Mouse (Mus musculus): ENCODE results near the gene Sco1. TPM values are rescaled to one million over a fixed set of nuclear protein-coding genes. Genes with fewer than 3 reads are reported as not detected.
A peak's percentile ranks its signal among the peaks of the same experiment; 100 is the strongest.

The Sco1 gene
- polyA plus RNA-seq, 1 experiment from 2014 or later: 9.6 TPM

DNA sequence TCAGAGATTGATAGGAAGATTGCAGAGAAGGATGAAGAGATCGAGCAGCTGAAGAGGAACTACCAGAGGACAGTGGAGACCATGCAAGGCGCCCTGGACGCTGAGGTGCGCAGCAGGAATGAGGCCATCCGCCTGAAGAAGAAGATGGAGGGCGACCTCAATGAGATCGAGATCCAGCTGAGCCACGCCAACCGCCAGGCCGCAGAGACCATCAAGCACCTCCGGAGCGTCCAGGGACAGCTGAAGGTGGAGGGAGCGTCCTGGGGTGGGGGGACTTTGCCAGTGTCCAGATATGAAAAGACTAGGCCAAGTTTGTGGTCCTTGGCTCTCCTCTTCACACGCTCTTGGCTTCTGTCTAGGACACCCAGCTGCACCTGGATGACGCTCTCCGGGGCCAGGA lies 46.8 kb downstream of the Sco1 start:
- H3K4me3 ChIP-seq (ENCODE audit: low read length): no peak overlapping the region
- 98% methylated on average over 16 of the region's 16 CpGs for whole genome bisulfite sequencing
- H3K9me3 ChIP-seq (ENCODE audit: control insufficient read depth, low read length): no peaks in the 10 kb centered on the region
- no peak for ATAC-seq
- no peaks in the 10 kb centered on the region for H3K4me1 ChIP-seq (ENCODE audit: control insufficient read depth, insufficient read depth, low read depth, low read length)
- no peak overlapping the region for H3K27ac ChIP-seq (ENCODE audit: low read depth, low read length)
- no peak overlapping the region for H3K4me2 ChIP-seq (ENCODE audit: low read length)
- H3K9ac ChIP-seq (ENCODE audit: low read depth, low read length): no peak overlapping the region
- H3K36me3 ChIP-seq (ENCODE audit: control insufficient read depth, insufficient read depth, low read length): no peaks in the 10 kb centered on the region
- H3K27me3 ChIP-seq (replicated peaks; ENCODE audit: control insufficient read depth, insufficient read depth, low read length): no peaks in the 10 kb centered on the region; the same call in 1 of the 2 replicates

DNA sequence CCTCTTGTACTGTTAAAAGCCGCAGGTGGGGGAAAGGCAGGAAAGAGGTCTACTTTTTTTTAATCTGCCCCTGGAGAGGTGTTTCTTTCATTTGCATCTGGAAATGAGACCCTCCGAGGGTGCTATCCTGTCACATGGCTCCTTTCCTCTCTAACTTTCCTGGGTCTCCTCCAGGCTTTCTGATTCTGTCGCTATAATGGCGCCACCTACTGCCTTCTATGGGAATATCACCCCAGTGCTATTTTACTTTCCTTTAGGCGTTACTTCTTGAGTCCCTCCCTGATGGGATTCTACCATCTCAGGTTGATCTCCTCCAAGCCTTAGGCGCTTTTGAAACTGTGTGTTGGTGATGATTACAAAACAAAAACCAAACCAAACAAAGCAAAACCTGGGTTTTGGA lies 47.7 kb downstream of the Sco1 start:
- no peak overlapping the region for H3K4me3 ChIP-seq (ENCODE audit: low read length)
- no peaks in the 10 kb centered on the region for H3K36me3 ChIP-seq (ENCODE audit: control insufficient read depth, insufficient read depth, low read length)
- WGBS: 36% methylated on average over 6 of the region's 6 CpGs
- H3K9me3 ChIP-seq (ENCODE audit: control insufficient read depth, low read length): no peaks in the 10 kb centered on the region
- H3K27ac ChIP-seq (ENCODE audit: low read depth, low read length): no peak overlapping the region
- H3K9ac ChIP-seq (ENCODE audit: low read depth, low read length): no peak overlapping the region
- H3K4me2 ChIP-seq (ENCODE audit: low read length): no peak overlapping the region
- no peaks in the 10 kb centered on the region for H3K4me1 ChIP-seq (ENCODE audit: control insufficient read depth, insufficient read depth, low read depth, low read length)
- ATAC-seq: no peak
- no peaks in the 10 kb centered on the region for H3K27me3 ChIP-seq (replicated peaks; ENCODE audit: control insufficient read depth, insufficient read depth, low read length)

DNA sequence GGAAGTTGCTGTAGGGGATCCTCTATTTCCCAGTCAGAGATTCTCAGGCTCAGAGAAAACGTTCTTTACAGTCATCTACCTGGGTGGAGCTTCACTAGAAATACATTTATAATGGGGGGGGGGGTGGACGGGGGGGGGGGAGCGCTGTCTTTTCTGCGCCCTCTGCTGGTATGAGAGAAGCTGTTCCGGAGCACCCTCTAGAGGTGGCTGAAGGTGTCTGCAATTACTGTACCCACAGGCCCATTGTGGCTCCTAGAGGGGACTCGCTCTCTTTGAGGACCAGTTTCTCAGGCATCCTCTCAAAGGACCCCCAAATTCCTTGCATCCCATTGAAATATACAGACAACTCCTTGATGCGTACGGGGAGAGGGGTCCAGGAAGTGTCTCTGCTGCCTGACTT lies 49.2 kb downstream of the Sco1 start:
- H3K36me3 ChIP-seq (ENCODE audit: control insufficient read depth, insufficient read depth, low read length): no peaks in the 10 kb centered on the region
- no peak overlapping the region for H3K27ac ChIP-seq (ENCODE audit: low read depth, low read length)
- no peak for ATAC-seq
- H3K4me1 ChIP-seq (ENCODE audit: control insufficient read depth, insufficient read depth, low read depth, low read length): no peaks in the 10 kb centered on the region; the same call in 1 of the 2 replicates
- no peaks in the 10 kb centered on the region for H3K27me3 ChIP-seq (replicated peaks; ENCODE audit: control insufficient read depth, insufficient read depth, low read length)
- 31% methylated on average over 8 of the region's 8 CpGs for WGBS
- no peak overlapping the region for H3K4me2 ChIP-seq (ENCODE audit: low read length)
- no peak overlapping the region for H3K4me3 ChIP-seq (ENCODE audit: low read length)
- H3K9me3 ChIP-seq (ENCODE audit: control insufficient read depth, low read length): no peaks in the 10 kb centered on the region
- H3K9ac ChIP-seq (ENCODE audit: low read depth, low read length): no peak overlapping the region

GRCm38 (mm10) chr11:67103256-67103655 lies 50.8 kb downstream of the Sco1 start:
- ATAC-seq: no peak
- WGBS: 83% methylated on average over 9 of the region's 9 CpGs
- H3K27ac ChIP-seq (ENCODE audit: low read depth, low read length): no peak overlapping the region

GRCm38 (mm10) chr11:67104242-67104641 lies 51.8 kb downstream of the Sco1 start:
- Histone ChIP-seq H3K36me3 (ENCODE audit: control insufficient read depth, insufficient read depth, low read length) (no peaks in the 10 kb centered on the region), H3K27me3 (replicated peaks; ENCODE audit: control insufficient read depth, insufficient read depth, low read length) (no peaks in the 10 kb centered on the region), H3K9ac (ENCODE audit: low read depth, low read length) (no peak overlapping the region), H3K27ac (ENCODE audit: low read depth, low read length) (no peak overlapping the region), H3K9me3 (ENCODE audit: control insufficient read depth, low read length) (no peaks in the 10 kb centered on the region), H3K4me3 (ENCODE audit: low read length) (no peak overlapping the region), H3K4me1 (ENCODE audit: control insufficient read depth, insufficient read depth, low read depth, low read length) (no peaks in the 10 kb centered on the region; the same call in 1 of the 2 replicates), H3K4me2 (ENCODE audit: low read length) (no peak overlapping the region)
- 93% methylated on average over 1 of the region's 1 CpGs for WGBS
- ATAC-seq: no peak

More at GRCm38 (mm10) chr11:67103256-67103655, 50.8 kb downstream of the Sco1 start:
- H3K9ac ChIP-seq (ENCODE audit: low read depth, low read length): no peak overlapping the region
- H3K4me2 ChIP-seq (ENCODE audit: low read length): no peak overlapping the region
- no peaks in the 10 kb centered on the region for H3K27me3 ChIP-seq (replicated peaks; ENCODE audit: control insufficient read depth, insufficient read depth, low read length)
- H3K4me1 ChIP-seq (ENCODE audit: control insufficient read depth, insufficient read depth, low read depth, low read length): no peaks in the 10 kb centered on the region; the same call in 1 of the 2 replicates
- H3K36me3 ChIP-seq (ENCODE audit: control insufficient read depth, insufficient read depth, low read length): no peaks in the 10 kb centered on the region
- H3K9me3 ChIP-seq (ENCODE audit: control insufficient read depth, low read length): no peaks in the 10 kb centered on the region
- no peak overlapping the region for H3K4me3 ChIP-seq (ENCODE audit: low read length)

- H3K27me3 ChIP-seq (replicated peaks; ENCODE audit: control insufficient read depth, insufficient read depth, low read length): no peaks in the 10 kb centered on the region
- H3K4me3 ChIP-seq (ENCODE audit: low read length): no peak overlapping the region
- 60% methylated on average over 11 of the region's 11 CpGs for WGBS
- no peaks in the 10 kb centered on the region for H3K9me3 ChIP-seq (ENCODE audit: control insufficient read depth, low read length)
- no peak overlapping the region for H3K27ac ChIP-seq (ENCODE audit: low read depth, low read length)
- no peaks in the 10 kb centered on the region; the same call in 1 of the 2 replicates for H3K4me1 ChIP-seq (ENCODE audit: control insufficient read depth, insufficient read depth, low read depth, low read length)
- ATAC-seq: no peak
- no peaks in the 10 kb centered on the region for H3K36me3 ChIP-seq (ENCODE audit: control insufficient read depth, insufficient read depth, low read length)
- H3K9ac ChIP-seq (ENCODE audit: low read depth, low read length): no peak overlapping the region
- no peak overlapping the region for H3K4me2 ChIP-seq (ENCODE audit: low read length)
Observed at GRCm38 (mm10) chr11:67104714-67105113, 52.2 kb downstream of the Sco1 start.

- Histone ChIP-seq H3K4me1 (ENCODE audit: control insufficient read depth, insufficient read depth, low read depth, low read length) (no peaks in the 10 kb centered on the region; the same call in 1 of the 2 replicates), H3K36me3 (ENCODE audit: control insufficient read depth, insufficient read depth, low read length) (no peaks in the 10 kb centered on the region), H3K4me3 (ENCODE audit: low read length) (no peak overlapping the region), H3K27ac (ENCODE audit: low read depth, low read length) (no peak overlapping the region), H3K27me3 (replicated peaks; ENCODE audit: control insufficient read depth, insufficient read depth, low read length) (no peaks in the 10 kb centered on the region), H3K4me2 (ENCODE audit: low read length) (no peak overlapping the region), H3K9me3 (ENCODE audit: control insufficient read depth, low read length) (no peaks in the 10 kb centered on the region), H3K9ac (ENCODE audit: low read depth, low read length) (no peak overlapping the region)
- no peak for ATAC-seq
- WGBS: 35% methylated on average over 4 of the region's 4 CpGs
Observed at GRCm38 (mm10) chr11:67105689-67106088, 53.2 kb downstream of the Sco1 start.

DNA sequence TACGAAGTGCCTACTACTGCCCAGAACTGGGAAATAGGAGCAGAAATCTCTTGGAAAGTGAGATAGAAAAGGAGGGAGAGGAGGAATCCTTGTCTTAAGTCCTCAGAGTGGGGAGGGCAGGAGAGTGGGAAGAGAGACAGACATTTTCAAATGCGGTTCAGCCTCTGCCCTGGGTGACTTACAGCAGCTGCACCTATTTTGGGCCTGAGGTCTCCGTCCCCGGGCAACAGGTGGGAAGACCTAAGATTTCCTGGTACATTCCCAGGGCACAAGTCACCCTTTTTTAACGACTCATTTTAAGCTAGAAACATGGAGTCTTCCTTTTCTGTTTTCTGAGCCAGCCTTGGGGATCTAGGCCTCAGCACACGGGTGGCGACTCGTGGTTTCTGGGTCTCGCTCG lies 54.5 kb downstream of the Sco1 start:
- ATAC-seq: no peak
- no peaks in the 10 kb centered on the region for H3K9me3 ChIP-seq (ENCODE audit: control insufficient read depth, low read length)

GRCm38 (mm10) chr11:67110168-67110948 lies 57.9 kb downstream of the Sco1 start:
- Histone ChIP-seq H3K9ac (ENCODE audit: low read depth, low read length) (no peak overlapping the region), H3K9me3 (ENCODE audit: control insufficient read depth, low read length) (no peaks in the 10 kb centered on the region), H3K36me3 (ENCODE audit: control insufficient read depth, insufficient read depth, low read length) (no peaks in the 10 kb centered on the region), H3K4me2 (ENCODE audit: low read length) (no peak overlapping the region), H3K4me1 (ENCODE audit: control insufficient read depth, insufficient read depth, low read depth, low read length) (no peaks in the 10 kb centered on the region; the same call in 1 of the 2 replicates), H3K27me3 (replicated peaks; ENCODE audit: control insufficient read depth, insufficient read depth, low read length) (no peaks in the 10 kb centered on the region), H3K4me3 (ENCODE audit: low read length) (no peak overlapping the region), H3K27ac (ENCODE audit: low read depth, low read length) (no peak overlapping the region)
- peak; percentile 61 for ATAC-seq
- whole genome bisulfite sequencing: 31% methylated on average over 5 of the region's 5 CpGs

More for the DNA sequence above, 54.5 kb downstream of the Sco1 start:
- no peak overlapping the region for H3K27ac ChIP-seq (ENCODE audit: low read depth, low read length)
- H3K9ac ChIP-seq (ENCODE audit: low read depth, low read length): no peak overlapping the region
- H3K4me3 ChIP-seq (ENCODE audit: low read length): no peak overlapping the region
- 91% methylated on average over 10 of the region's 10 CpGs for WGBS
- H3K4me1 ChIP-seq (ENCODE audit: control insufficient read depth, insufficient read depth, low read depth, low read length): no peaks in the 10 kb centered on the region; the same call in 1 of the 2 replicates
- no peaks in the 10 kb centered on the region for H3K36me3 ChIP-seq (ENCODE audit: control insufficient read depth, insufficient read depth, low read length)
- no peak overlapping the region for H3K4me2 ChIP-seq (ENCODE audit: low read length)
- H3K27me3 ChIP-seq (replicated peaks; ENCODE audit: control insufficient read depth, insufficient read depth, low read length): no peaks in the 10 kb centered on the region

Data from hindbrain, embryonic 16.5 days (tissue).